Mouse (Mus musculus) ES-E14 (cell line): ENCODE results near the gene Plet1.

Experiments
- ZC3H11A ChIP-seq: IDR thresholded peaks from 2 replicates; pipeline ENCODE4 v1.6.1; 2012; ENCODE audit warnings: low read depth, mild to moderate bottlenecking, inconsistent platforms, low read length, borderline replicate concordance
- ZNF384 ChIP-seq: IDR thresholded peaks from 2 replicates; pipeline ENCODE4 v1.6.1; 2012; ENCODE audit warnings: low read depth, low read length, inconsistent platforms

DNA sequence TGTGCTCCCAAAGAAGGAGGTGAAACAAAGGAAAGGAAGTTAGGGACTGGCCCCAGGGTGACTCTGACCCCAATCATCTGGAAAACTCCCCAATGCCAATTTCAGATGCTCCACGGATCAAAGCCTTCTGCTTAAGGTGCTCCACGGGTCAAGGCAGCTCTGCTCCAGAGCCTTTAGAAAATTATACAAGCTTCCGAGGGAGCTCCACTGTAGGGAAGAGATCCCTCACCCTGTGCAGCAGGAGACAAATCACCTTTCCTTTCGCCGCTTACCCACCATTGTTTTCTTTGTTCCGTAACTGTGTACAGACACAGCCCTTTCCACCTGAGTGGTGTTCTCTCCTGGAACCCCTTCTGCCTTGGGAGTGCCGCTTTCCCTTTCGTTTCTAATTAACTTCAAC lies 18.6 kb upstream of the Plet1 start:
- no peak for TF ChIP-seq ZC3H11A
- TF ChIP-seq ZNF384: no peak
